Mouse (Mus musculus) midbrain, postnatal 0 days (tissue): ENCODE results near the gene Tbc1d32. TPM values are rescaled to one million over a fixed set of nuclear protein-coding genes. Genes with fewer than 3 reads are reported as not detected.

Source experiments
- ATAC-seq: fragments of 200-750 bp; cut with Nextera tagmentation; 2 replicates; pipeline ENCODE4 v1.8.0; 2017; ENCODE audit warnings: moderate number of reproducible peaks, mild to moderate bottlenecking, moderate TSS enrichment, moderate library complexity; ENCODE audit not compliant: low FRiP score
- DNase-seq: peaks from one replicate; pipeline ENCODE4 v3.0.0-alpha.2; 2015; ENCODE audit warnings: low spot score
- H3K27ac ChIP-seq: fragments of 300-500 bp; sonication (generic); 2 replicates; pipeline ENCODE4 v1.5.1; 2014; ENCODE audit warnings: low read depth, mild to moderate bottlenecking, low read length, mixed read lengths
- H3K27me3 ChIP-seq: fragments of 300-500 bp; sonication (generic); 2 replicates; pipeline ENCODE4 v1.6.1; 2014; ENCODE audit warnings: low read length, control low read depth, mixed read lengths; ENCODE audit not compliant: insufficient read depth
- H3K36me3 ChIP-seq: fragments of 300-500 bp; sonication (generic); 2 replicates; pipeline ENCODE4 v1.6.1; 2014; ENCODE audit warnings: low read length, control low read depth, mixed read lengths; ENCODE audit not compliant: insufficient read depth
- H3K4me1 ChIP-seq: fragments of 300-500 bp; sonication (generic); 2 replicates; pipeline ENCODE4 v1.6.1; 2014; ENCODE audit warnings: mild to moderate bottlenecking, control low read depth, antibody characterized with exemption, low read length, mixed read lengths; ENCODE audit not compliant: insufficient read depth
- H3K4me2 ChIP-seq: fragments of 300-500 bp; sonication (generic); 2 replicates; pipeline ENCODE4 v1.6.1; 2014; ENCODE audit warnings: low read depth, mild to moderate bottlenecking, low read length, mixed read lengths; ENCODE audit not compliant: poor library complexity, severe bottlenecking
- H3K4me3 ChIP-seq: fragments of 300-500 bp; sonication (generic); 2 replicates; pipeline ENCODE4 v1.5.1; 2014; ENCODE audit warnings: low read depth, mild to moderate bottlenecking, low read length, moderate library complexity
- H3K9ac ChIP-seq: fragments of 300-500 bp; sonication (generic); replicated peaks from 2 replicates; pipeline ENCODE4 v1.6.1; 2014; ENCODE audit warnings: mild to moderate bottlenecking, low read length, moderate library complexity, mixed read lengths; ENCODE audit not compliant: poor library complexity, severe bottlenecking
- H3K9me3 ChIP-seq: fragments of 300-500 bp; sonication (generic); 2 replicates; pipeline ENCODE4 v1.6.1; 2016; ENCODE audit warnings: low read length, control low read depth
- CTCF ChIP-seq: IDR thresholded peaks from 2 replicates; pipeline ENCODE4 v1.5.1; 2016; ENCODE audit warnings: antibody characterized with exemption, mild to moderate bottlenecking
- WGBS: fragments of 180-500 bp; shearing (Covaris S2); extraction: QIAGEN DNeasy Blood & Tissue Kit; methylation state at CpG from one replicate; pipeline ENCODE4 v1.1.7; 2014; 5-methylcytosine and 5-hydroxymethylcytosine counted together
- polyA plus RNA-seq: library from polyadenylated mRNA; unstranded; fragments of >200 nt; fragmentation: Nextera tagmentation; extraction: Ambion mirVana; gene quantifications from 2 replicates; pipeline ENCODE4 v1.2.1, GENCODE M21; 2015
- total RNA-seq: library from RNA; depleted of rRNA; stranded (reverse); fragments of >200 nt; gene quantifications from 2 replicates; pipeline ENCODE4 v1.2.3, GENCODE M21; 2014

The Tbc1d32 gene
- total and polyA plus RNA-seq, 2 experiments from 2014 or later = 2.1 to 5.5 TPM

DNA sequence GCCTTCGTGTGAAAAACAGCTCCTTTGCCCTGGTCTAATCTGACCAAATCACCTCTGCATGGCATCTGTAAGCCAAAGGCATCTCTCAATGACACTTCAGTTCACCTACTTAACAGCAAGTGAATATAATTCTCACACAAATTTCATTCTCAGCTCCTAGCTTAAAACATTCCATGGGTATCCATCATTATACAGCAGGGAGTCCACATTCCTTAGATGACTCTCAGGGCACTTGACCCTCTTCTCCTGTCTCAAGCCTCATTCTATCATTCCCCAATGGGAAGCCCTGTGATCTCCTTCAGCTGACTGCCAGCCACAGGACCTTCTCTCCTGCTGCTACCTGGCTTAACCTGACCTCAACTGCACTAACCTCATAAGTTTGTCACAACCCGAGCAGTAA lies 98.8 kb downstream of the Tbc1d32 start:
- ATAC-seq = no peak
- Histone ChIP-seq H3K27ac (no peak overlapping the region), H3K9me3 (no peaks in the 10 kb centered on the region), H3K27me3 (no peaks in the 10 kb centered on the region), H3K4me3 (no peak overlapping the region), H3K4me2 (no peak overlapping the region), H3K36me3 (no peaks in the 10 kb centered on the region), H3K9ac (no peak overlapping the region), H3K4me1 (no peaks in the 10 kb centered on the region)
- 86% methylated on average over 2 of the region's 2 CpGs for WGBS
- no peak for DNase-seq
- TF ChIP-seq CTCF = no peak

DNA sequence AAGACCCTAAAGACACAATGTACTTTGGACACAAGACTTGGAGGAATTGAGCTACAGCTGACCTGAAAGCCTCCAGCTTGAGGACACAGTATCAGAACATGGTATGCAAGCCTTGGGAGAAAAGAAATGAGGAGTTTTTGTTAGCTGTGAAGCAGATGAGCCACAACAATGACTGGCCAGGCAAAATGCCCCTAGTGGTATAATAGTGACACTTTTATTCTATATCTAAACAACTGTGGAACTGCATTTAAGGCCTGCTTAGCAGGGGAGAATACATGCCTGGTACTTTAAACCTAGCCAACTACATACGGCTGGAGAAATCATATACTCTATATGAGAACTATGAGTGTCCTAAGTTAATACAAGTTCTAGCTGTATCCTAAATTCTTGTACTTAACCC lies 101.5 kb downstream of the Tbc1d32 start:
- Histone ChIP-seq H3K27ac (no peak overlapping the region), H3K27me3 (no peaks in the 10 kb centered on the region), H3K4me1 (no peaks in the 10 kb centered on the region), H3K9me3 (no peaks in the 10 kb centered on the region), H3K36me3 (no peaks in the 10 kb centered on the region), H3K9ac (no peak overlapping the region), H3K4me2 (no peak overlapping the region), H3K4me3 (no peak overlapping the region)
- DNase-seq = no peak
- WGBS = 87% methylated on average over 1 of the region's 1 CpGs
- ATAC-seq = no peak
- TF ChIP-seq CTCF = no peak

DNA sequence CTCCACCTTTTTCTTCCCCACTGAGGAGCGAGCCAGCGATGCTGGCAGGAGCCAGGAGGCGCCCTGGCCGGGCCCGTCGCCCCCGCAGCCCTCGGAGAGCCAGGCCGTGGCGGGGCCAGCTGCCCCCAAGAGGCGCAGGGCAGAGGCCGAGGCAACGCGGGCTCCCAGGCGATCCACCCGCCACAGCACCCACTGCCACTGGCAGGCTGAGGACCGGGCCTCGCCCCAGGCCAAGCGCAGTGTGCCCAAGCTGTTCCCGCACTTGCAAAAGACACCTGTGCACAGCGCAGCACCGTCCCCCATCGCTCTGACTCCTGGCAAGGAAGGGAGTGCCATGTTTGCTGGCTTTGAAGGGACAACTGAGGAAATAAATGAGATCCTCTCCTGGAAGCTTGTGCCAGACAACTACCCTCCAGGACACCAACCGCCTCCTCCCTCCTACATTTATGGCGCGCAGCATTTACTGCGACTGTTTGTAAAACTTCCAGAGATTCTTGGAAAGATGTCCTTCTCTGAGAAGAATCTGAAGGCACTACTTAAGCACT lies 112.8 kb downstream of the Tbc1d32 start:
- Histone ChIP-seq H3K36me3 (no peaks in the 10 kb centered on the region), H3K4me1 (0 out of 2 replicates have a peak, but pooled peaks cover 4% of the 10 kb centered on the region), H3K27me3 (no peaks in the 10 kb centered on the region), H3K4me2 (peak overlapping the region; percentile 90), H3K9ac (peak overlapping the region; percentile 86), H3K4me3 (peak overlapping the region; percentile 62), H3K27ac (peak overlapping the region; percentile 91), H3K9me3 (no peaks in the 10 kb centered on the region)
- ATAC-seq = peak; percentile 79
- no peak for TF ChIP-seq CTCF
- DNase-seq = peak; percentile 12
- 19% methylated on average over 25 of the region's 27 CpGs for WGBS

DNA sequence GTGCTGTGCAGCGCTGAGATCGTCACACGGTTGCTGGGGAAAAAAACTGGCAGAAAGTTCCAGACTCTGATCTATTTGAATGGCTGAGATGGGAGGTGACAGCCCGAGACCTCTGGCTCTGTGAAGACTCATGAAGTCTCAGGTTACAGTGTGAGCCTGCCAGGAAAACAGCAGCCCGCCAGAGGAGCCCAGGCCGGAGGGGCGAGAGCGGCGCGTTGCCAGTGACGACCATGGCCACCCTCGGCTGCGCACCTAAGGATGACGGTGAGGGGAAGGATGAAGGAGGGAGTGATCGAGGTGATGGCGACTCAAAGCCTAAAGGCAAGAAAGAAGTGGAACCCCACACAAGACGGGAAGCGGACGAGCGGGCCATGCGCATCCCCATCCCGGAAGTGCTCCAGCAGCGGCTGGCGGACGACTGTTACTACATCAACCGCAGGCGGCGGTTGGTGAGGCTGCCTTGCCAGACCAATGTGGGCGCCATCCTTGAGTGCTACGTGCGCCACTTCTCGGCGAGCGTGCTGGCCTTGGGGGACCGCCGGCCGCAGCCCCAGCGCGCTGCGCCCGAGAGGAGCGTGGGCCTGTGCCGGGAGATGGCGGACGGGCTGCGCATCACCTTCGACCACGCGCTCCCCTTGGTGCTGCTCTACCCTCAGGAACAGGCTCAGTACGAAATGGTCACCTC lies 113.4 kb downstream of the Tbc1d32 start:
- TF ChIP-seq CTCF = peak; percentile 25; the same call in 1 of the 2 replicates
- H3K9ac ChIP-seq = peak overlapping the region; percentile 86
- peak overlapping the region; percentile 90 for H3K4me2 ChIP-seq
- no peaks in the 10 kb centered on the region for H3K36me3 ChIP-seq
- H3K27me3 ChIP-seq = no peaks in the 10 kb centered on the region
- H3K4me1 ChIP-seq = 0 out of 2 replicates have a peak, but pooled peaks cover 4% of the 10 kb centered on the region
- H3K4me3 ChIP-seq = peak overlapping the region; percentile 62
- ATAC-seq = peak; percentile 92
- H3K9me3 ChIP-seq = no peaks in the 10 kb centered on the region
- under 1% methylated on average over 49 of the region's 50 CpGs for WGBS
- peak; percentile 85 for DNase-seq
- peak overlapping the region; percentile 91 for H3K27ac ChIP-seq

DNA sequence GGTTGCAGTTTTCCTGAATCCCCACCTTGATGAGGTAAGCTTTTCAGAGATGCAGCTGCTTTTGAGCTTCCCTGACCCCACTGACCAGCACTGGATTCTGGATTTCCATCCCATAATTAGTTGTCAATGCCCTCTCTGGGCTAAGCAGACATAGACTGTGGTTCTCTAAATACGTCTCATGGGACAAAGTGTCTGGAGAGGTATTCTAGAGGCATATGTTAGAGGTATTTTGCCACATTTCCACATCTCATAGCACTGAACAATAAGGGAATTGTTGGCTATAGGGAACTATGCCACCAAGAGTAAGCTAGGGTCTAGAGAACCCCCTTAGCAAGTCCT lies 121.5 kb downstream of the Tbc1d32 start:
- H3K4me2 ChIP-seq = peak overlapping the region; percentile 15
- H3K27ac ChIP-seq = no peak overlapping the region
- no peak overlapping the region for H3K9ac ChIP-seq
- H3K36me3 ChIP-seq = no peaks in the 10 kb centered on the region
- H3K4me1 ChIP-seq = no peaks in the 10 kb centered on the region
- no peak overlapping the region for H3K4me3 ChIP-seq
- TF ChIP-seq CTCF = no peak
- no peak for DNase-seq
- WGBS = 56% methylated on average over 1 of the region's 1 CpGs
- H3K9me3 ChIP-seq = no peaks in the 10 kb centered on the region
- 0 out of 2 replicates have a peak, but pooled peaks have one; percentile 9 for ATAC-seq
- no peaks in the 10 kb centered on the region for H3K27me3 ChIP-seq

DNA sequence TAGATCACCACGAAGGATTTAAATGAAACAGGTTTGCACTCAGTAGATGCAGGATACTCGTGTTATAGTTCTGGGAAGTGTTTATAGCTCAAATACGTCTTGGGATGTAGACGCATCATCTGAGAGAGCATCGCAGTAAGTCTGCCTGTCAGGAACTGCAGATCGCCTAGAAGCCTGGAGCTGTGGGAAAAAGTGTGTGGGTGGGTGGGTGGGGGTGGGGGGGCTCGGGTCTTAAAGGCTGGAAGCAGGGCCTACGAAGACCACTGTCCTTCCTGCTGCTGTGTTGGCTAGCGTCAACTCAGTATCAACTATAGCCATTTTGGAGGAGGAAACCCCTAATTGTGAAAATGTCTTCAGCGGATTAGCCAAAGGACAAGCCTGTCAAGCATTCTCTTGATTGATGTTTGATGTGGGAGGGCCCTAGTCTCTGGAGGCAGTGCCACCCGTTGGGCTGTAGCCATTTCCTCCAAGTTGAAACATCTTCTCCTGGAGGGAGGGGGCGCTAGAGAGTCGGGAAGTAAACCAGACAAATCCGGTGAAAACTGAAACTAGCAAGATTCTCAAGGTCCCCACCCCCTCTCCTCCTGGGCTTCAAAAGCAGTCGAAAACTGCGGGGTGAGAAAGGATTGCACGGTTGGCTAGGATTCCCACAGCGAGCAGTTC lies 122.0 kb downstream of the Tbc1d32 start, which contains the start of gene Msl3l2:
Msl3l2 (plus strand) TSS at position 585 of the 663 bp plus-strand sequence.
- no peak within 1 kb of the TSS for H3K9ac ChIP-seq
- no peaks in the 10 kb centered on the region; the same call in 1 of the 2 replicates for H3K36me3 ChIP-seq
- WGBS = 28% methylated on average over 18 of the region's 18 CpGs
- peak within 1 kb of the TSS; percentile 15 for H3K4me2 ChIP-seq
- TF ChIP-seq CTCF = peak; percentile 70
- DNase-seq = peak; percentile 78
- peak; percentile 89 for ATAC-seq
- no peaks in the 10 kb centered on the region for H3K4me1 ChIP-seq
- no peaks in the 10 kb centered on the region for H3K9me3 ChIP-seq
- H3K27me3 ChIP-seq = no peaks in the 10 kb centered on the region
- no peak within 1 kb of the TSS for H3K27ac ChIP-seq
- H3K4me3 ChIP-seq = no peak within 1 kb of the TSS
